Mouse (Mus musculus) C2C12 (cell line): ENCODE data around the gene Tex36.

Experiments used
- CTCF ChIP-seq: IDR thresholded peaks from one replicate; pipeline ENCODE4 v1.5.1; 2011; ENCODE audit not compliant: control insufficient read depth, insufficient read depth, insufficient read length
- MYOG ChIP-seq: IDR thresholded peaks from one replicate; pipeline ENCODE4 v1.6.1; 2011; ENCODE audit not compliant: control insufficient read depth, insufficient read length; ENCODE audit errors: extremely low read depth
- USF1 ChIP-seq: IDR thresholded peaks from one replicate; pipeline ENCODE4 v1.6.1; 2011; ENCODE audit warnings: low read depth, mild to moderate bottlenecking, control low read depth, moderate library complexity

- TF ChIP-seq CTCF (no peak), USF1 (no peak), MYOG (no peak)
Measured at GRCm38 (mm10) chr7:133623226-133623625, 21.3 kb upstream of the Tex36 start.
